Mouse (Mus musculus) kidney, adult 2 months (tissue): ENCODE data around the gene Bmf.

Experiments
- CTCF ChIP-seq: fragments of 200-500 bp; conservative IDR thresholded peaks from 2 replicates; pipeline ENCODE4 v1.5.1; 2011; ENCODE audit warnings: low read depth, mild to moderate bottlenecking, control low read depth, low read length, moderate library complexity, mixed read lengths; ENCODE audit not compliant: insufficient read depth, insufficient read length
- POLR2A ChIP-seq: fragments of 200-500 bp; IDR thresholded peaks from one replicate; pipeline ENCODE4 v1.6.1; 2011; ENCODE audit warnings: low read depth, low read length, control low read depth

DNA sequence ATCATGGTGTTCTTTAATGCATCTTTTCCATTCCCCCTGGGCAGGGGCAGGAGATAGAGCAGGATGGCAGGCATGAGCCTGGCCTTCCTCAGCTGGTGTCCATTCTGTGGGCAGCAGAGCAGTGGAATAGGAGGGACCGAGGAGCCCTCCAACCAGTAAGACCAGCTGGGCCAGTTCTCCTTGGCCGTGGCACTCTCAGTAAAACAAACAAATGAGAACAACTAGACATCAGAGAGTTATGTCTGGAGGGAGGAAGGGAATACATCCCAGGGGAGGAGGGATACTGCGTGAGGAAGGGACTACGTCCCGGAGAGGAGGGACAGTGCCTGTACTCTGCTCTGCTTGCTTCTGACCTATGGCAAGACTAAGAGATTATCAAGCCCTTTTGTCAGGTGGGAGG is 36.5 kb upstream of the Bmf start:
- no peak for TF ChIP-seq POLR2A
- TF ChIP-seq CTCF: no peak
